Mouse (Mus musculus) mouse embryonic stem cell (cell line): ENCODE measurements around the gene Vwa5b1.

ENCODE experiments used
- in situ Hi-C, 2 experiments: fragments of 300-500 bp; cut with MboI; formaldehyde crosslinking; loops; 1 replicate in 1 of 2; 3 replicates in 1 of 2; pipeline ENCODE4 v1.14.3; 2019 to 2020; ENCODE audit warnings: low sequenced_read_pairs in 2 of 2, low pct_unique_long_range_greater_than_20kb in 1 of 2, mixed read lengths in 1 of 2; ENCODE audit not compliant: unreplicated experiment in 1 of 2

The Vwa5b1 gene

GRCm38 (mm10) chr4:138596391-138597130 is 39.1 kb downstream of the Vwa5b1 start:
- in situ Hi-C loops, result no loop called here

GRCm38 (mm10) chr4:138584946-138585345 is 50.7 kb downstream of the Vwa5b1 start:
- in situ Hi-C loops, result no loop called here

GRCm38 (mm10) chr4:138582446-138582845 is 53.2 kb downstream of the Vwa5b1 start:
- in situ Hi-C loops, result no loop called here

- in situ Hi-C loops, result no loop called here
Measured at GRCm38 (mm10) chr4:138578406-138578805, 57.3 kb downstream of the Vwa5b1 start.

- in situ Hi-C loops, result no loop called here
Measured at GRCm38 (mm10) chr4:138576661-138577060, 59.0 kb downstream of the Vwa5b1 start.

GRCm38 (mm10) chr4:138574800-138575606 is 60.7 kb downstream of the Vwa5b1 start:
- in situ Hi-C loops, result no loop called here

- in situ Hi-C loops, result no loop called here
Measured at GRCm38 (mm10) chr4:138569928-138570327, 65.8 kb downstream of the Vwa5b1 start.

GRCm38 (mm10) chr4:138568275-138568674 is 67.4 kb downstream of the Vwa5b1 start:
- in situ Hi-C loops, result no loop called here

- in situ Hi-C loops, result no loop called here
Measured at GRCm38 (mm10) chr4:138561986-138562385, 73.7 kb downstream of the Vwa5b1 start.

GRCm38 (mm10) chr4:138555531-138555930 is 80.2 kb downstream of the Vwa5b1 start:
- in situ Hi-C loops, result no loop called here

GRCm38 (mm10) chr4:138554934-138555333 is 80.8 kb downstream of the Vwa5b1 start:
- in situ Hi-C loops, result no loop called here

GRCm38 (mm10) chr4:138554302-138554701 is 81.4 kb downstream of the Vwa5b1 start:
- in situ Hi-C loops, result no loop called here

- in situ Hi-C loops, result no loop called here
Measured at GRCm38 (mm10) chr4:138553516-138553933, 82.2 kb downstream of the Vwa5b1 start.

- in situ Hi-C loops, result no loop called here
Measured at GRCm38 (mm10) chr4:138553116-138553515, 82.6 kb downstream of the Vwa5b1 start.

- in situ Hi-C loops, result no loop called here
Measured at GRCm38 (mm10) chr4:138551601-138552000, 84.1 kb downstream of the Vwa5b1 start.

- in situ Hi-C loops, result no loop called here
Measured at GRCm38 (mm10) chr4:138550557-138550956, 85.1 kb downstream of the Vwa5b1 start.

GRCm38 (mm10) chr4:138548960-138549359 is 86.7 kb downstream of the Vwa5b1 start:
- in situ Hi-C loops, result no loop called here

GRCm38 (mm10) chr4:138548124-138548561 is 87.5 kb downstream of the Vwa5b1 start:
- in situ Hi-C loops, result no loop called here

- in situ Hi-C loops, result no loop called here
Measured at GRCm38 (mm10) chr4:138547556-138547955, 88.1 kb downstream of the Vwa5b1 start.

- in situ Hi-C loops, result no loop called here
Measured at GRCm38 (mm10) chr4:138547041-138547440, 88.6 kb downstream of the Vwa5b1 start.
